Mouse (Mus musculus) kidney, postnatal 36 days (tissue): ENCODE measurements around the gene Gm45716.

Source experiments
- DNase-seq, 2 experiments: peaks; one replicate each; pipeline ENCODE4 v3.0.0; 2021 to 2022; ENCODE audit warnings: mixed read lengths in 2 of 2

Gm45716 gene

GRCm38 (mm10) chr11:90187441-90187840, at the start of gene Gm45716:
Gene Gm45716 (plus strand): TSS chr11:90187683.
- DNase-seq = no peak

- DNase-seq = no peak
Measured at GRCm38 (mm10) chr11:90142393-90142792, 45.1 kb upstream of the Gm45716 start.

- DNase-seq = no peak
Measured at GRCm38 (mm10) chr11:90142936-90143335, 44.5 kb upstream of the Gm45716 start.

GRCm38 (mm10) chr11:90146086-90146860, 41.2 kb upstream of the Gm45716 start:
- DNase-seq = no peak

- DNase-seq = no peak
Measured at GRCm38 (mm10) chr11:90155066-90155465, 32.4 kb upstream of the Gm45716 start.

GRCm38 (mm10) chr11:90155466-90155865, 32.0 kb upstream of the Gm45716 start:
- no peak for DNase-seq

- peak in 1 of 2 experiments; percentile 45 for DNase-seq
Measured at GRCm38 (mm10) chr11:90167771-90168170, 19.7 kb upstream of the Gm45716 start.

GRCm38 (mm10) chr11:90168338-90169065, 19.0 kb upstream of the Gm45716 start:
- peak in 1 of 2 experiments; percentile 25 for DNase-seq

- DNase-seq = no peak
Measured at GRCm38 (mm10) chr11:90169200-90170013, 18.1 kb upstream of the Gm45716 start.

GRCm38 (mm10) chr11:90170014-90170320, 17.5 kb upstream of the Gm45716 start:
- peak; percentile 37 to 71 for DNase-seq

- no peak for DNase-seq
Measured at GRCm38 (mm10) chr11:90172331-90172730, 15.2 kb upstream of the Gm45716 start.

GRCm38 (mm10) chr11:90175634-90176300, 11.7 kb upstream of the Gm45716 start:
- DNase-seq = no peak

GRCm38 (mm10) chr11:90177389-90177788, 10.1 kb upstream of the Gm45716 start:
- DNase-seq = no peak

GRCm38 (mm10) chr11:90183361-90183760, 4.1 kb upstream of the Gm45716 start:
- DNase-seq = peak; percentile 28 to 56

GRCm38 (mm10) chr11:90184756-90185155, 2.7 kb upstream of the Gm45716 start:
- DNase-seq = no peak

GRCm38 (mm10) chr11:90190156-90190555, 2.7 kb downstream of the Gm45716 start:
- peak; percentile 54 to 65 for DNase-seq

GRCm38 (mm10) chr11:90194946-90195345, 7.5 kb downstream of the Gm45716 start:
- DNase-seq = no peak

- DNase-seq = peak in 1 of 2 experiments; percentile 25
Measured at GRCm38 (mm10) chr11:90195756-90196520, 8.5 kb downstream of the Gm45716 start.

- DNase-seq = no peak
Measured at GRCm38 (mm10) chr11:90196521-90197215, 9.2 kb downstream of the Gm45716 start.

GRCm38 (mm10) chr11:90198048-90198447, 10.6 kb downstream of the Gm45716 start:
- no peak for DNase-seq

- no peak for DNase-seq
Measured at GRCm38 (mm10) chr11:90200826-90201225, 13.3 kb downstream of the Gm45716 start.
